Comparison of ENCODE assay signal across 8 mouse cellular contexts in genomic region chr9:44454132-44454890, GRCm38 (mm10). TPM values are rescaled to one million over a fixed set of nuclear protein-coding genes. Genes with fewer than 3 reads are reported as not detected.
DNase-seq lines count a peak whose midpoint lies in the region; ATAC-seq and TF ChIP-seq lines count a peak whose summit lies in the region.

No protein-coding gene starts in this region.

- no peak overlapping the region for H3K9ac ChIP-seq in heart, embryonic 12.5 days
- H3K9ac ChIP-seq in kidney, embryonic 15.5 days, result no peak overlapping the region

- no peak for TF ChIP-seq POLR2A in embryonic fibroblast, embryonic 13.5 days (IDR thresholded peaks at IDR 0.05; ENCODE audit: low read depth, low read length)

- H3K4me1 ChIP-seq in embryonic fibroblast, embryonic 13.5 days (ENCODE audit: control insufficient read depth, insufficient read depth, low read length), result no peaks in the 10 kb centered on the region
- peaks cover 5% of the 10 kb centered on the region; the same call in 1 of the 2 replicates for H3K4me1 ChIP-seq in heart, embryonic 12.5 days (replicated peaks)
- H3K4me1 ChIP-seq in kidney, embryonic 15.5 days, result peaks cover 14% of the 10 kb centered on the region

- no peak overlapping the region for H3K4me3 ChIP-seq in embryonic fibroblast, embryonic 13.5 days (ENCODE audit: insufficient read depth, low read length)
- H3K4me3 ChIP-seq in heart, embryonic 12.5 days, result no peak overlapping the region
- H3K4me3 ChIP-seq in kidney, embryonic 15.5 days (replicated peaks), result 0 out of 2 replicates have a peak overlapping the region, but pooled peaks have one; percentile 7

- TF ChIP-seq CTCF in embryonic fibroblast, embryonic 13.5 days (IDR thresholded peaks at IDR 0.05; ENCODE audit: borderline replicate concordance, insufficient read depth, low read length), result peak; percentile 99

- H3K36me3 ChIP-seq in heart, embryonic 12.5 days, result no peaks in the 10 kb centered on the region
- H3K36me3 ChIP-seq in kidney, embryonic 15.5 days, result no peaks in the 10 kb centered on the region

- no peak overlapping the region for H3K27ac ChIP-seq in embryonic fibroblast, embryonic 13.5 days (ENCODE audit: insufficient read depth, low read length)
- no peak overlapping the region for H3K27ac ChIP-seq in heart, embryonic 12.5 days (ENCODE audit: poor library complexity, severe bottlenecking)
- no peak overlapping the region for H3K27ac ChIP-seq in kidney, embryonic 15.5 days

- H3K4me2 ChIP-seq in heart, embryonic 12.5 days, result peak overlapping the region; percentile 23
- H3K4me2 ChIP-seq in kidney, embryonic 15.5 days, result peak overlapping the region; percentile 40

- DNase-seq in B cell, adult 2 months, result peak; percentile 92
- DNase-seq in brain, adult 2 months (ENCODE audit: low read depth, low spot score), result peak; percentile 86
- DNase-seq in liver, result peak; percentile 74
- peak; percentile 32 to 71 for DNase-seq in monocyte, adult 2 months (ENCODE audit: low read depth in 1 of 2, low spot score in 2 of 2)
- peak; percentile 62 to 82 for DNase-seq in spleen, postnatal 14 days (ENCODE audit: low spot score in 2 of 2)

- ATAC-seq in heart, embryonic 12.5 days (ENCODE audit: insufficient number of reproducible peaks, low FRiP score), result peak; percentile 73
- ATAC-seq in kidney, embryonic 15.5 days (replicated peaks; ENCODE audit: low FRiP score), result peak; percentile 82

- 7% methylated on average over 14 of the region's 14 CpGs for WGBS in heart, embryonic 12.5 days
- 10% methylated on average over 14 of the region's 14 CpGs for WGBS in kidney, embryonic 15.5 days

- H3K27me3 ChIP-seq in heart, embryonic 12.5 days (replicated peaks), result peaks cover 58% of the 10 kb centered on the region
- peaks cover 38% of the 10 kb centered on the region for H3K27me3 ChIP-seq in kidney, embryonic 15.5 days

- no peaks in the 10 kb centered on the region for H3K9me3 ChIP-seq in heart, embryonic 12.5 days (replicated peaks)
- no peaks in the 10 kb centered on the region for H3K9me3 ChIP-seq in kidney, embryonic 15.5 days (replicated peaks)

RNA-seq across cellular contexts. Expression of gene Upk2, which starts 0.5 kb away (rescaled TPM):
- not detected in 2 replicates for polyA plus RNA-seq in embryonic fibroblast, embryonic 13.5 days (2011; ENCODE audit: insufficient read length, low read depth, missing spikeins)
- 0.42 TPM in 1 of 2 replicates, not detected in the other for polyA plus RNA-seq in heart, embryonic 12.5 days (2016; fragmentation: Nextera tagmentation; extraction: Ambion mirVana)
- 0.60 and 2.5 TPM in 2 replicates for polyA plus RNA-seq in kidney, embryonic 15.5 days (2015; fragmentation: Nextera tagmentation; extraction: Ambion mirVana)

RNA-seq across cellular contexts. Expression of gene Foxr1, which starts 13.4 kb away (rescaled TPM):
- polyA plus RNA-seq in embryonic fibroblast, embryonic 13.5 days (2011; ENCODE audit: insufficient read length, low read depth, missing spikeins), result not detected in 2 replicates
- polyA plus RNA-seq in heart, embryonic 12.5 days (2016; fragmentation: Nextera tagmentation; extraction: Ambion mirVana), result not detected in 2 replicates
- not detected in 2 replicates for polyA plus RNA-seq in kidney, embryonic 15.5 days (2015; fragmentation: Nextera tagmentation; extraction: Ambion mirVana)

RNA-seq across cellular contexts. Expression of gene Bcl9l, which starts 28.3 kb away (rescaled TPM):
- polyA plus RNA-seq in embryonic fibroblast, embryonic 13.5 days (2011; ENCODE audit: insufficient read length, low read depth, missing spikeins), result 56.0 and 61.6 TPM in 2 replicates
- 11.3 and 12.3 TPM in 2 replicates for polyA plus RNA-seq in heart, embryonic 12.5 days (2016; fragmentation: Nextera tagmentation; extraction: Ambion mirVana)
- 11.3 and 11.7 TPM in 2 replicates for polyA plus RNA-seq in kidney, embryonic 15.5 days (2015; fragmentation: Nextera tagmentation; extraction: Ambion mirVana)

RNA-seq across cellular contexts. Expression of gene Ccdc84, which starts 35.9 kb away (rescaled TPM):
- 10.2 and 13.4 TPM in 2 replicates for polyA plus RNA-seq in embryonic fibroblast, embryonic 13.5 days (2011; ENCODE audit: insufficient read length, low read depth, missing spikeins)
- 19.1 and 21.6 TPM in 2 replicates for polyA plus RNA-seq in heart, embryonic 12.5 days (2016; fragmentation: Nextera tagmentation; extraction: Ambion mirVana)
- 29.1 and 30.9 TPM in 2 replicates for polyA plus RNA-seq in kidney, embryonic 15.5 days (2015; fragmentation: Nextera tagmentation; extraction: Ambion mirVana)

RNA-seq across cellular contexts. Expression of gene Trappc4, which starts 46.9 kb away (rescaled TPM):
- polyA plus RNA-seq in embryonic fibroblast, embryonic 13.5 days (2011; ENCODE audit: insufficient read length, low read depth, missing spikeins), result 104 and 112 TPM in 2 replicates
- 82.6 and 85.2 TPM in 2 replicates for polyA plus RNA-seq in heart, embryonic 12.5 days (2016; fragmentation: Nextera tagmentation; extraction: Ambion mirVana)
- 135 and 138 TPM in 2 replicates for polyA plus RNA-seq in kidney, embryonic 15.5 days (2015; fragmentation: Nextera tagmentation; extraction: Ambion mirVana)
